Mouse (Mus musculus): ENCODE data around the gene Cyp4f18. TPM values are rescaled to one million over a fixed set of nuclear protein-coding genes. Genes with fewer than 3 reads are reported as not detected.

Cyp4f18 gene
- polyA plus RNA-seq, 1 experiment, result 26.4 TPM

GRCm38 (mm10) chr8:72008134-72008641 is 1.2 kb downstream of the Cyp4f18 start:
- TF ChIP-seq POLR2A (IDR thresholded peaks at IDR 0.05; ENCODE audit: borderline replicate concordance, extremely low read depth, low read depth, low read length) (no peak), CTCF (IDR thresholded peaks at IDR 0.05; ENCODE audit: insufficient read depth, low read length) (no peak)
- no peaks in the 10 kb centered on the region for H3K4me1 ChIP-seq (ENCODE audit: control insufficient read depth, insufficient read depth, low read length)
- WGBS, result 51% methylated on average over 3 of the region's 3 CpGs
- no peak for DNase-seq
- H3K4me3 ChIP-seq (replicated peaks; ENCODE audit: extremely low read depth, low read depth, low read length), result no peak overlapping the region

DNA sequence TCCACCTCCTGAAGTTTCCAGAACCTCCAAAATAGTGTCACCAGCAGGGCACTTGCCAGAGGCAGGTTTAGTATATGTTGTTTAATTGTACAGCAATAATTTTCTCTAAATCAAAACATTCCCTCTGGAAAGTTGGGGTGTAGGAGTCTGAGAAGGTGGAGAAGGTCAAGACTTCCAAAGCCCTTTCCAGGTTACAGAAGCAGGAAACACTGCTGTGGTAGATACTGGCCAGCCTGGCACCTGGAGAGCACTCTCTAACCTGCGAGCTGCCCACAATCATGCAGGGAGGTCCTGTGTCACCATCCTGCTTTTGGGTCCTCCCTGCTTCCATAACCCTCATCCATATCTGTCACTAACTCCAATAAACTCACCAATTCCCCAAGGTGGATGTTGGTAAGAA is 2.7 kb downstream of the Cyp4f18 start:
- TF ChIP-seq CTCF (IDR thresholded peaks at IDR 0.05; ENCODE audit: insufficient read depth, low read length) (no peak), POLR2A (IDR thresholded peaks at IDR 0.05; ENCODE audit: borderline replicate concordance, extremely low read depth, low read depth, low read length) (no peak)
- no peak for DNase-seq
- Histone ChIP-seq H3K4me3 (replicated peaks; ENCODE audit: extremely low read depth, low read depth, low read length) (no peak overlapping the region), H3K4me1 (ENCODE audit: control insufficient read depth, insufficient read depth, low read length) (no peaks in the 10 kb centered on the region)
- 67% methylated on average over 1 of the region's 1 CpGs for WGBS

- TF ChIP-seq POLR2A (IDR thresholded peaks at IDR 0.05; ENCODE audit: borderline replicate concordance, extremely low read depth, low read depth, low read length) (no peak), CTCF (IDR thresholded peaks at IDR 0.05; ENCODE audit: insufficient read depth, low read length) (no peak)
- DNase-seq, result no peak
- H3K4me1 ChIP-seq (ENCODE audit: control insufficient read depth, insufficient read depth, low read length), result no peaks in the 10 kb centered on the region
- H3K4me3 ChIP-seq (replicated peaks; ENCODE audit: extremely low read depth, low read depth, low read length), result no peak overlapping the region
- 77% methylated on average over 3 of the region's 3 CpGs for WGBS
Observed at GRCm38 (mm10) chr8:72005912-72006311, 3.5 kb downstream of the Cyp4f18 start.

- no peak for DNase-seq
- no peak for TF ChIP-seq CTCF (IDR thresholded peaks at IDR 0.05; ENCODE audit: insufficient read depth, low read length)
- TF ChIP-seq POLR2A (IDR thresholded peaks at IDR 0.05; ENCODE audit: borderline replicate concordance, extremely low read depth, low read depth, low read length), result no peak
- H3K4me1 ChIP-seq (ENCODE audit: control insufficient read depth, insufficient read depth, low read length), result no peaks in the 10 kb centered on the region
- no peak overlapping the region for H3K4me3 ChIP-seq (replicated peaks; ENCODE audit: extremely low read depth, low read depth, low read length)
Observed at GRCm38 (mm10) chr8:72002942-72003341, 6.5 kb downstream of the Cyp4f18 start.

DNA sequence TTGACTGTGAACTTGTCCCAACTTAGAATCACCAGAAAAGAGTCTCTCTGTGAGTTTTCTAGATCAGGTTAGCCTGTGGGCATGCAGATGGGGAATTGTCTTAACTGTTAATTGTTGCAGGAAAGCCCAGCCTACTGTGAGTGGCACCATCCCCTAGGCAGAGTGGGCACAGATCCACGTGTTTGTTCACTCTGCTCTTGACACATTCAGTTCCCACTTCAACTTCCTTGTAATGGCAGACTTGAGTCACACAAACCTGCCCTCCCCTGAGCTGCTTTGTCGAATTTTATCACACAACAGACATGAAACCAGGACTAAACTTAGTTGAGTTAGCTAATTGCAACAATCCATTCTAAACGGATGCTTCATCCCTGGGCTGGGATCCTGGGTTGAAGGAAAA is 9.2 kb downstream of the Cyp4f18 start:
- Histone ChIP-seq H3K4me1 (ENCODE audit: control insufficient read depth, insufficient read depth, low read length) (no peaks in the 10 kb centered on the region), H3K4me3 (replicated peaks; ENCODE audit: extremely low read depth, low read depth, low read length) (no peak overlapping the region)
- no peak for TF ChIP-seq POLR2A (IDR thresholded peaks at IDR 0.05; ENCODE audit: borderline replicate concordance, extremely low read depth, low read depth, low read length)
- no peak for TF ChIP-seq CTCF (IDR thresholded peaks at IDR 0.05; ENCODE audit: insufficient read depth, low read length)
- 50% methylated on average over 3 of the region's 3 CpGs for WGBS
- no peak for DNase-seq

GRCm38 (mm10) chr8:71999434-71999833 is 10.0 kb downstream of the Cyp4f18 start:
- H3K4me1 ChIP-seq (ENCODE audit: control insufficient read depth, insufficient read depth, low read length), result no peaks in the 10 kb centered on the region
- TF ChIP-seq POLR2A (IDR thresholded peaks at IDR 0.05; ENCODE audit: borderline replicate concordance, extremely low read depth, low read depth, low read length) (no peak), CTCF (IDR thresholded peaks at IDR 0.05; ENCODE audit: insufficient read depth, low read length) (no peak)
- no peak overlapping the region for H3K4me3 ChIP-seq (replicated peaks; ENCODE audit: extremely low read depth, low read depth, low read length)
- 56% methylated on average over 1 of the region's 1 CpGs for WGBS
- no peak for DNase-seq

DNA sequence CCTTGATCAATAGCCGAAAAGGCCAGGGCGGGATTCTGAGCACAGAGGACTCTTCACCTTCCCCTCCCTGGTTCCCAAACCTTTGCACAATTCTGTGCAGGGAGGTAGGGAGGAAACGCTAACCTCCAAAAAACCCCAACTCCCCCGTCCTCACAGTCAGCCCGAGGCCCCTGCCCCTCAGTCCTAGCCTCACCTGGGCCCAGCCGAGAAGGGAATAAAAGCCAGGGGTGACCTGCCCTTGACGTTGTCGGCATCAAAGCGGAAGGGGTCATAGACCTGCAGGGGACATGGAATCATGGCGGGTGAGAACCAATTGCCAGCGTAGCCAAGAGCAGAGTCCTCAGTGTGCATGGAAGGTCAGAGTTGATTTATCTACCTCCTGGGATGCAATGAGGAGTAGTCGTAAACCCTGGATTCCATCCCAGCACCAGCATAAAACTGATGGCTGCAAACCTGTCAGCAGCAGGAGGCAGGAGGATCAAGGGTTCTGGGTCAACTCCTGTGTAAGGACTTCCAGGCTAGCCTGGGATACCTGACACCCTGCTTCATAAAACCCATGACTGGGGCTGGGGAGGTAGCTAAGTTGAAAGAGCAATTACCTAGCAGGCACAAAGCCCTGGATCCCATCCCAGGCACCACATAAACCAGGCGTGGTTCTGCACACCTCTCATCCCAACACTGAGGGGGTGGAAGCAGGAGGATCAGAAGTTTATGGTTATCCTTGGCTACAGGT is 20.4 kb downstream of the Cyp4f18 start:
- no peak for TF ChIP-seq POLR2A (IDR thresholded peaks at IDR 0.05; ENCODE audit: borderline replicate concordance, extremely low read depth, low read depth, low read length)
- no peak for TF ChIP-seq CTCF (IDR thresholded peaks at IDR 0.05; ENCODE audit: insufficient read depth, low read length)
- no peaks in the 10 kb centered on the region for H3K4me1 ChIP-seq (ENCODE audit: control insufficient read depth, insufficient read depth, low read length)
- H3K4me3 ChIP-seq (replicated peaks; ENCODE audit: extremely low read depth, low read depth, low read length), result peak overlapping the region; percentile 65
- no peak for DNase-seq
- WGBS, result 63% methylated on average over 13 of the region's 13 CpGs

DNA sequence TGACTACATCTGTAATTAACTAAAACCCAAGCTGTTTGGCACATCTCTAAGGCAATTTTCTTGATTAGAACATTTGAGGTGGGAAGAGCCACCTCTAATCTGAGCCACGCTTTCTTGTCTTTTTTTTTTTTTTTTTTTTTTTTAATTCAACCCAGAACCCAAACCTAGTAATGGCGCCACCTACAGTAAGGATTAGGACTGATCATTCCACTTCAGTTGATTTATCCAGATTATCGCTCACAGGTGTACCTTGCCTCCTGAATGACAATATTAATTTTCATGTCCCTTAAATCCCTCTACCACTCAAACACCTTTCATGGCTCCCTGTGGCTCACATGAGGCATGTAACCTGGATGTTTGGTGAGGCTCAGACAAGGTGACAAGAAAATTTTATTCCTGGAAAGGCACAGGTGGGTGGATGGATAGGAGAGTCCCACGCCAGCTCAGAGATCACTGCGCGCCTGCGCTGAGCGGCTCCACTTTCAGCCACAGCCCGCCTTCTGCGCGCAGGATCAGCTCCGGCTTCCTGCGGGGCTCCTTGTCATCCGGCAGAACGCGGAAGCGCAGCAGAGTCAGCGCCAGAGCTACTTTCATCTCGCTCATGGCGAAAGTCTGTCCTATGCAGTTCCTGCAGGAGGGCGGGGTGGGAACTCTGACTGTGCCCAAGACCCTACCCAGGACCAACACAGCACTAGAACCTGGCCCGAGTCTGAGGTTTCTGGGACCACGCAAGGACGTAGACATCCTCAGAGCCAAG is 21.1 kb downstream of the Cyp4f18 start:
- peak overlapping the region; percentile 65 for H3K4me3 ChIP-seq (replicated peaks; ENCODE audit: extremely low read depth, low read depth, low read length)
- TF ChIP-seq POLR2A (IDR thresholded peaks at IDR 0.05; ENCODE audit: borderline replicate concordance, extremely low read depth, low read depth, low read length) (peak; percentile 68; the same call in 1 of the 2 replicates), CTCF (IDR thresholded peaks at IDR 0.05; ENCODE audit: insufficient read depth, low read length) (no peak)
- 10% methylated on average over 24 of the region's 24 CpGs for WGBS
- peak; percentile 45 for DNase-seq
- no peaks in the 10 kb centered on the region for H3K4me1 ChIP-seq (ENCODE audit: control insufficient read depth, insufficient read depth, low read length)

- TF ChIP-seq POLR2A (IDR thresholded peaks at IDR 0.05; ENCODE audit: borderline replicate concordance, extremely low read depth, low read depth, low read length), result no peak
- TF ChIP-seq CTCF (IDR thresholded peaks at IDR 0.05; ENCODE audit: insufficient read depth, low read length), result no peak
- WGBS, result 49% methylated on average over 4 of the region's 4 CpGs
- Histone ChIP-seq H3K4me1 (ENCODE audit: control insufficient read depth, insufficient read depth, low read length) (no peaks in the 10 kb centered on the region), H3K4me3 (replicated peaks; ENCODE audit: extremely low read depth, low read depth, low read length) (no peak overlapping the region)
- no peak for DNase-seq
Observed at GRCm38 (mm10) chr8:71984601-71985000, 24.8 kb downstream of the Cyp4f18 start.

All from lung, adult 2 months (tissue).